Mouse (Mus musculus): ENCODE data around the gene Cela3b.
A peak's percentile ranks its signal among the peaks of the same experiment; 100 is the strongest.
"Not testable (repeated sequence)": the region's sequence is repeated elsewhere in the genome, so short reads cannot be mapped to it uniquely, and the experiment has no call there.

Cela3b gene

DNA sequence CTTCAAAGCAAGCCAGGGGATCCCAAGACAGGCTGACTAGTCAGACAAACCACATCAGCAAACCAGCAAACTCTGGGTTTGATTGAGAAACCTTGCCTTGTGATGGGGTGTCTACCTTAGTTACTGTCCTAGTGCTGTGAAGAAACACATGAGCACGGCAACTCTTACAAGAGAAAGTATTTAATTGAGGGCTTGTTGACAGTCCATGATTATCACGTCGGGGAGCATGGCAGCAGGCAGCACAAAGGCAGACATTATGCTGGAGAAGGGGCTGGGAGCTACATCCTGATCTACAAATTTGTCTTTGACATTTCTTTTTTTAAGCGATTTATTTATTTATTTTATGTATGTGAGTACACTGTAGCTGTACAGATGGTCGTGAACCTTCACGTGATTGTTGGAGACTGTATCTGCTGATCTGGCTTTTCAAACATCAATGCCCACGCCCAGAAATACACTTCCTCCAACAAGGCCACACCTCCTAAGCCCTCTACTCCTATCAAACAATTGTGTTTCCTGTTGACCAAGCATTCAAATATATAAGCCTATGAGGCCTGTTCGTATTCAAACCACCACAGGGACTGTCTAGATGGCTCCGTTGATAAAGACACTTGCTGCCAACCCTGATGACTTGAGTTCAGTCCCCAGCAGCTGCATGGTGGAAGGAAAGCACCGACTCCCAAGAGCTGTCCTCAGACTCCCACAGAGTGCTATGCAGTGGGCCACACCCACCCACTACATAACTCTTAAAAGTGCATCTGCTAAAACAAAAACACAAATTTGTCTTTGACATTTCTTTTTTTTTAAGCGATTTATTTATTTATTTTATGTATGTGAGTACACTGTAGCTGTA lies 12.4 kb downstream of the Cela3b start:
- DNase-seq (ENCODE audit: low spot score), result no peak

- no peak for DNase-seq (ENCODE audit: low spot score)
These were observed 15.4 kb downstream of the Cela3b start for GRCm38 (mm10) chr4:137414936-137415335.

GRCm38 (mm10) chr4:137412185-137412709 lies 18.1 kb downstream of the Cela3b start:
- not testable (repeated sequence) for DNase-seq (ENCODE audit: low spot score)

DNA sequence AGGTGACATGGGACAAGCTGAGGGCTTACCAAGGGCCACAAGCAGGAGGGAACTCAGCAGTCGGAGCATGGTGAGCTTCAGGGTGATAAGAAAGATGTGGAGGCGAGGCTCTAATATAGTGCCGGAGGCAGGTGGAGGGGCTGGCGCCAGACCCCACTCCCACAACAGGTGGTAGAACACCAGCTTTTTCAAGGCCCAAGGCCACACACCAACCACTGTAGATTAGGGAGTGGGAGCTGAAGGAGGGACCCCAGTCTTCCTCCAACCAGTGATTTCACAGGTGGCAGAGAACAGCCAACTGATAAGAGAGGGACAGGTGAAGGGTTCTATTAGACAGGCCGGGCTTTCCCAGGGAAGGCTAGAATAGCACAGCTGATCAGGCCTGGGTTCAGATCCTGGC lies 20.6 kb downstream of the Cela3b start, which contains the start of gene Cela3a:
Gene Cela3a (minus strand): TSS at position 101 of the 400 bp plus-strand sequence.
- DNase-seq (ENCODE audit: low spot score), result no peak

DNA sequence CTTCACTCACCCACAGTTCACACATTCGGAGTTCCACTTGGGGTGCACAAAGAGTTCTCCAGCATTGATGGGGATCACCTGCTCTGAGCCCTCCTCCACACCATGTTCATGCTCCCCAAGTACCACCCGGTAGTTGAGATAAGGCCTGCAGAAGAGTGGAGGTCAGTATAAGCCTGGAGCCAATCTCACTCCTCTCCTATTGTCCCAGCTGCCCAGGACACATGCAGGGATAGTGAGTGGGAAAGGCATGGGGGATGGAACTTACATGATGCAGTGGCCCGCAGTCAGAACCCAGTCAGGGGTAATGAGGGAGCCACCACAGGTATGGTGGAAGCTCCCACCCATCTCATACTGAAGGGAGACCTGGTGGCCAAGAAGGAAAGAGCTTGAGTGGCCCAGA lies 24.8 kb downstream of the Cela3b start:
- DNase-seq (ENCODE audit: low spot score), result no peak

GRCm38 (mm10) chr4:137396641-137397525 lies 33.5 kb downstream of the Cela3b start:
- DNase-seq (ENCODE audit: low spot score), result peak; percentile 53

GRCm38 (mm10) chr4:137393378-137394135 lies 36.8 kb downstream of the Cela3b start:
- no peak for DNase-seq (ENCODE audit: low spot score)

DNA sequence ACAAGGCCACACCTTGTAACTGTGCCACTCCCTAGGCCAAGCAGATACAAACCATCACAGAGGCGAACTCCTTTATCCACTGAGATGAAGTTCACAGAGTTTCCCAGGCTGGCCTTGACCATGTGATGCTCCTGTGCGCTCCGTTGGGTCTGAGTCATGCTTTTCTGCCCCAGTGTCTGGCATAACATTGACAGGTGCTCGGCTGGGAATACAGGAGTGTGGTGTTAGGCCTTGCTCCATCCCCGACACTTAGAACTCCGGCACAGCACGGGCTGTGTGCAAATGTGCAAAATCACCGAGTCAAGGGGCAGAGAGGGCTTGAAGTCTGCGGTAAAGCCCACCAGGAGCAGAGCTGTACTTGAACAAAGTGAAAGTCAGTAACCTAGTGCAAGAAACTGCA lies 37.5 kb downstream of the Cela3b start:
- no peak for DNase-seq (ENCODE audit: low spot score)

- DNase-seq (ENCODE audit: low spot score), result no peak
These were observed 39.1 kb downstream of the Cela3b start for GRCm38 (mm10) chr4:137391287-137391686.

- DNase-seq (ENCODE audit: low spot score), result no peak
These were observed 40.1 kb downstream of the Cela3b start for GRCm38 (mm10) chr4:137390196-137390595.

DNA sequence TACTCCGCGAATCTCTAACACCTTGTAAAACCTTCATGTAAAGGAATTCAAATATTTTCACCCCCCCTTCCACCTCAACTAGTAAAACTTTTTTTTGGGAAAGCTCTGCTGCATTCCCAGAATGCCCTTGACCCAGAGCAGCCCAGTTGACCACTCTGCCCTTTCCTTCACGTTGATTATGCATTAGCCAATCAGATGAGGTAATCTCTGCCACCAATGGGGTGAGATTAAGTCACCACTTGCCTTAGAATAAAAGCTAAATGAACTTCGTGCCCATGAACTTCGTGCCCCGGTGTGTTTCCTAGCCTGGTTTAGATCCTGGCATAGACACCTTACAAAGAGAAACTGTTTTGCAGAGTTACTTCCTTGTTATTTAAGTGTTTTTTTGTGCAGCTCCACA lies 41.4 kb downstream of the Cela3b start:
- no peak for DNase-seq (ENCODE audit: low spot score)

GRCm38 (mm10) chr4:137388059-137388794 lies 42.1 kb downstream of the Cela3b start:
- peak; percentile 95 for DNase-seq (ENCODE audit: low spot score)

DNA sequence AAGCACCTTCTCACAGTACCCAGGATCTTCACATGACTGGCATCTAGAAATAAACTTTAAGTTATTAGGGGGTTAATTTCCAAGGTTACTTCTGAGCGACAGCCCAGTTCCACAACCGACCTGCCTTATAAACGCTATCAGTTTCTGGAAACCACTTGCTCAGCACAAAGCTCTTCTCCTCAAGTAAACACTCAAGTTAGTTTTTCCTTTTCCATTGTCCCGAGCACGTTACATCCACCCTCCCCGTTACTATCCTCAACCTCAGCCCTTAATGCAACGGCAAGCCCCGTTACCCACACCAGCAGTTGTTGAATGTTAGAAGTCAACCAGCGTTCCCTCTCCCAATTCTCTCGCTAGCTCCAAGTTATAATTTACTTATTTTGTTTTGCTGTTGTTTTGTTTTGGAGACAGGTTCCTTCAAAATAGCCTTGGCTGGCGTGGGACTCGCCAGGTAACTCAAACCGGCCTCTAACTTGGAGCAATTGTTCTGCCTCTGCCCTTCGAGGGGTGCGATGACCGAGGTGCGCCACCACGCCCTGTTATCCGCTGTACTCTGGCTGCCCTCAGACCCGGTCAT lies 42.8 kb downstream of the Cela3b start:
- DNase-seq (ENCODE audit: low spot score), result no peak

DNA sequence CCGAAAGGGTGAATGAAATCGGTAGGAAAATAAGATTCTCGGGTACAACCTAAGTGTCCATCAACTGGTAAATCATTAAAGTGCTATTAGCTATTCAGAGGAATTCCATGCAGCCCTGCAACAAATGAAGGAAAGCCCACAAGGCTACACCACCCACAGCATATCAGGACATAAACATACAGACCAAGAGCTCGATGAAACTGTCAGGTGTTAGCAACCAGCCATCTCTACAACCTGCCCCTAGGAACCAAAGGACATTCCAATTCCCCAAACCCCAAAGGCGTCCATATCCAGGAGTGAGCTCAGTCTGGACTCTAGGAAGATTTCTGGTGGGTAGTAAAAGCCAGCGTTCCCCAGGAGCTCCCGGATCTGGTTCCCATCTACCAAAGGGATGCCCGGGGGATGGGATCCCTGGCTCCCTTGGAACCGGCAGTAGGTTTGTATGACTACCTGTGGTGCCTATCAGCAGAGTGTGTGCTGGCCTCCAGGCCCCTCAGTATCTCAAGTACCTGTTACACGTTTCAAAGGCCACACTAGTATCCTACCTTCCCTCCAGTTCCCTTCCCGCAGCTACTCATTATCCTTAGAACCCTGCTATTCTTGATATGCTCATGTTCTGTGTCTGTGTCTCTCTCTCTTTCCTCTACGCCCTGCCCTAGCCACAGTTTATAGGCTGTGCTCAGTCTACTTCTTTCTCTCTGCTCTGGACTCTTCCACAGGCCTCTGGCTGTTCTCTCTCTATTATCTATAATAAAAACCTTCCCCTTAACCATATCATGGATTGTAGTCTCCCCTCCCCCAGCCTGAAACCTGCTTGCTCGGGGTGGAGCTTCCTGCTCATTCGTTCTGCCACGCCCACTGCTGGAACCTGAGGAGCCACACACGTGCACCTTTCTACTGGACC lies 49.4 kb downstream of the Cela3b start:
- DNase-seq (ENCODE audit: low spot score), result no peak

DNA sequence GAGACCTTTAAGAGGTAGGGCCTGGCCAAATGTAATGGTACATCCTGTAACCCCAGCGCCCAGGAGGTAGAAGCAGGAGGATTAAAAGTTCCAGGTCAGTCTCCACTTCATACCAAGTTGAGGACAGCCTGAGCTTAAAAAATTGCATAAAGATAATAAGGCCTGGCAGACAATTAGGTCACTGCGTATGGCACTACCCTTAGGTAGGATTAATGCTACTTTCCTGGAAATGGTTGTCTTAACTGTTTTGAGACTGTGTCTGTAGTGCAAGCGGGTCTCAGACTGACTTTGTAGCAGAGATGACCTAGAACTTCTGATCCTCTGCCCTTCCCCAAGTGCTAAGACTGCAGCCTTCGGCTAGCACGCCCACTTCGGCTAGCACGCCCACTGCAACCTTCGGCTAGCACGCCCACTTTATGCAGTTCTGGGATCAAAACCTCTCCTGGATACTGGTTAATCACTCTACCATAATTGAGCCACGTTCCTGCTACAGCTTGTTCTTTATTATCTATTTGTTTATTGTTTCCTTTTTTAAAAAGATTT lies 50.6 kb downstream of the Cela3b start:
- no peak for DNase-seq (ENCODE audit: low spot score)

DNA sequence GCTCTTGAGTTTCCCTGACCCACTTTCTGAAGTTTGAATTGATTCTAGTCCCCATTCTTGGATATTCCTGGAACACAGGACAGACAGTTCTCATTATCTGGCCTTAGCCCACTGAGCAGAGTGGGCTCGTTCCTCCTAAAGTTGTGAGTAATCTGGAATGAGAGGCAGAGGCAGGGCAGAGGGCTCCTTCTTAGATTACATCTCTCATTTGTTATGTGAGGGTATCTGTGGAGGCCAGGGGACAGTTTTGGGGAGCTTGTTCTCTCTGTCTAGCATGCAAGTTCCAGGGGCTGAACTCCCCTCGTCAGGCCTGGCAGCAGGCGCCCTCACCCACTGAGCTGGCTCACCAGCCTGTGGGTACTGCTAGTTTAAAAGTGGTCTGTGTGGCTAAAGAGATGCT lies 51.3 kb downstream of the Cela3b start:
- no peak for DNase-seq (ENCODE audit: low spot score)

- no peak for DNase-seq (ENCODE audit: low spot score)
These were observed 52.6 kb downstream of the Cela3b start for GRCm38 (mm10) chr4:137377526-137378304.

DNA sequence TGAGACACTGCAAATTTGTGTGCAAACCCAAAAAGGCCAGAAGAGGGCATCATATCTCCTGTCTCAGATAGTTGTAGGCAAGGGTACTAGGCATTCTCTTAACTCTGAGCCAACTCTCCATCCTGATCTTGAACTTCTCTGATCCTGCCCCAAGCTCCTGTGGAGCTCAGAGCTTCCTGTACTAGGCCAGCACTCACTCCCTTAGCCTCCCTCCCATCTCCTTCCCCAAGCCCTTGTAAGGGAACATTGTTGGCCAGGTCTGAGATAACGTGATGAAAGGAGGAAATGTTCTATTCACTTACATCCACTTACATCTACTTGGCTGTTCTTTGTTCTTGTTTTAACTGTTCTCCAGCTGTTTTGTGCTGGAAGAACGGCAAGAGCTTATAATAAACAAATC lies 53.6 kb downstream of the Cela3b start:
- no peak for DNase-seq (ENCODE audit: low spot score)
